Mouse (Mus musculus): Measurements from ENCODE around the gene Thap3. TPM values are rescaled to one million over a fixed set of nuclear protein-coding genes. Genes with fewer than 3 reads are reported as not detected.

Thap3 gene
- polyA plus RNA-seq (2015; fragmentation: Nextera tagmentation; extraction: Ambion mirVana) = 11.2 and 21.5 TPM in 2 replicates

DNA sequence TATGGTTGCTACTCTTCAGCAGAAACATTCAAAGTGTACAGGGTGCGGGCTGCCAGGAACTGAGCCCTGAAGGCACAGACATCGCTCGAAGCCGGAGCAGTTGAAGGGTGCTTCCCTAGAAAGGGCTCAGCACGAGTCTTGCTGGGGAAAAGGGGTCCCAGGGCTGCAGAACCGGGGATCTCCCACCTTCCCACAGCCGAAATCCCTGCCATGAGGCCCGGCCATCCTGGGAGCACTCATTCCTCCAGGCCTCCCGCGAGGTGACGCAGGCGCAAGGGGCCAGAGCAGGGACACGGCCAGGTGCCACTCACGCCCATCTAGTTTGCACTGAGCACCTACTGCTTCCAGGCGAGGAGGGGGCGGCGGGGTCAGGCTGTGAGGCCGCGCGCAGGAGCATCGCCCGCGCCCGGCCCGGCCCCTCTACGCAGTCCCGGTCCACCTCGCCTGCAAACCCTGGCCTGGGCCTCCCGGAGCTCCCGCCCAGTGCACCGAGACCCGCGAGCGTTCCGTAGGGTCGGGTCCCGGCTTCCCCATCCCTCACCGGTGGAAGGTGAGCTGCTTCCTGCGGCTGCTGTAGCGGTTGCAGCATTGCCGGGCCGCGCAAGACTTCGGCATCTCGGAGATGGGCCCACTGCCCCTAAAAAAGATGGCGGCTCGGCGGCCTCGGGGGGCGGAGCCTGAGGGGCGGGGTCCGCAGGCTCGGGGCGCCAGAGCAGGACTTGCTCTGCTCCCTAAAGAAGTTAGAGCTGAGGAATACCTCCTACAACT lies at the start of gene Thap3:
Gene Thap3, minus strand, starts transcription at position 656 of the 768 bp plus-strand sequence.

GRCm38 (mm10) chr4:152038225-152038984 lies 49.6 kb upstream of the Thap3 start, which contains the start of gene Tas1r1:
Tas1r1 (minus strand) TSS chr4:152038568.

DNA sequence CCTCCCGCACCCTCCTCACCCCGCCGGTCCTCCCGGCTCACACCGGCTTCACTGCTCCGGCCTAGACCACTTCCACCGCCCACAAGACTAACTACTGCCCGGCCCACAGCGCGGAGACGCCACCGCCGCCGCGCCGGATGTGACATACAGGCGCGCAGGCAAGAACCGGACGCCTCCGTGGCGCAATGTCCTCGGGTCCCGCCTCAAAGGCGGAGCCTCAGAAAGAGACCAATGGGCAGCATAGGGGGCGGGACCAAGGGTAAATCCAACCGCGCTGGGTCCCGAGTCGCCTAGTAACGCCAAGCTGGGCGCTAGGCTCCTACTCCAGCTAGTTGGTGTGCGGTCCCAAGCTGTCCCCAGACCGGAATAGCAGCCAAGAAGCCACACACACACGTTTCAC lies 38.7 kb upstream of the Thap3 start, which contains the start of gene Zbtb48:
Gene Zbtb48, minus strand, starts transcription at position 148 of the 400 bp plus-strand sequence.

GRCm38 (mm10) chr4:152008622-152009075 lies 19.9 kb upstream of the Thap3 start, which contains the start of gene Klhl21:
Klhl21 (plus strand) TSS chr4:152008803.

GRCm38 (mm10) chr4:151996173-151996950 lies 7.6 kb upstream of the Thap3 start, which contains the start of gene Phf13:
Phf13 (minus strand) TSS chr4:151996258.

DNA sequence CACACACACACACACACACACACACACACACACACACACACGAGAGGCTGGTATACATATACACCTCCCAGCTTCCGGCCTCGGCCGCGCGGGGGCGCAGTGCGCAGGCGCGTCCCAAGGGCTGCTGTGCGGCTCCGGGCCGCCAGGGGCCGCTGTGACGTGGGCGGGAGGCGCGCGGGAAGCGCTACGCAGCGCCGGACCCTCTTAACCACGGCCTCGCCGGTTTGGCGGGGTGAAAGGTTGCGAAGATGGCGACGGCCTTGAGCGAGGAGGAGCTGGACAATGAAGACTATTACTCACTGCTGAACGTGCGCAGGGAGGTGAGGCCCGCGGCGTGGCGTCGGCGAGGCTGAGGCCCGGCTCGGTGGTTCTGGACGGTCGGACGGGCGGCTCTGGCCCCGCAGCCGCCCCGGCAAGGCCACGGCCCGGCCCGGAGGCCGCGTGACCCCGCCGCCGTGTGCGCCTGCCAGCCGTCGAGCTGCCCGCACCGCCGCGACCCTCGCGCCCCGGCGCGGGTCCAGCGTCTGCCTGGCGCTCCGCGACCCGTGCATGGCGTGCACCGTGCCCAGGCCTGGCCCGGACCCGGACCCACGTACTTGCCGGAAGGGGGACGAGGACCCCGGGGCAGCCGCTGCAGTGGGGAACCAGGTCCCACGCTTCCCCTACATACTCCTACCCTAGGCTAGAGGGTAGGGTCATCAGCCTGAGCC lies 55.1 kb downstream of the Thap3 start, which contains the start of gene Dnajc11:
Gene Dnajc11, plus strand, starts transcription at position 187 of the 710 bp plus-strand sequence.

Other genes starting within 250 kb of the Thap3 start
- 77.7 and 96.9 TPM in 2 replicates for gene Camta1, start 127.1 kb downstream of the Thap3 start, polyA plus RNA-seq (2015; fragmentation: Nextera tagmentation; extraction: Ambion mirVana)
- gene Dnajc11, start 55.3 kb downstream of the Thap3 start, polyA plus RNA-seq (2015; fragmentation: Nextera tagmentation; extraction: Ambion mirVana) = 47.9 and 48.4 TPM in 2 replicates
- 6.5 and 7.6 TPM in 2 replicates for gene Phf13, start 7.3 kb upstream of the Thap3 start, polyA plus RNA-seq (2015; fragmentation: Nextera tagmentation; extraction: Ambion mirVana)
- gene Klhl21, start 19.8 kb upstream of the Thap3 start, polyA plus RNA-seq (2015; fragmentation: Nextera tagmentation; extraction: Ambion mirVana) = 6.8 and 6.9 TPM in 2 replicates
- gene Zbtb48, start 38.7 kb upstream of the Thap3 start, polyA plus RNA-seq (2015; fragmentation: Nextera tagmentation; extraction: Ambion mirVana) = 6.6 and 10.6 TPM in 2 replicates
- 0.11 and 0.13 TPM in 2 replicates for gene Tas1r1, start 49.6 kb upstream of the Thap3 start, polyA plus RNA-seq (2015; fragmentation: Nextera tagmentation; extraction: Ambion mirVana)
- 15.5 and 15.6 TPM in 2 replicates for gene Nol9, start 50.3 kb upstream of the Thap3 start, polyA plus RNA-seq (2015; fragmentation: Nextera tagmentation; extraction: Ambion mirVana)
- 5.7 and 7.3 TPM in 2 replicates for gene Plekhg5, start 83.5 kb upstream of the Thap3 start, polyA plus RNA-seq (2015; fragmentation: Nextera tagmentation; extraction: Ambion mirVana)
- gene Tnfrsf25, start 126.9 kb upstream of the Thap3 start, polyA plus RNA-seq (2015; fragmentation: Nextera tagmentation; extraction: Ambion mirVana) = 0.66 and 1.9 TPM in 2 replicates
- gene Espn, start 163.4 kb upstream of the Thap3 start, polyA plus RNA-seq (2015; fragmentation: Nextera tagmentation; extraction: Ambion mirVana) = 0.90 and 1.9 TPM in 2 replicates
- gene Hes2, start 169.9 kb upstream of the Thap3 start, polyA plus RNA-seq (2015; fragmentation: Nextera tagmentation; extraction: Ambion mirVana) = not detected in 2 replicates
- gene Acot7, start 189.1 kb upstream of the Thap3 start, polyA plus RNA-seq (2015; fragmentation: Nextera tagmentation; extraction: Ambion mirVana) = 22.8 and 28.6 TPM in 2 replicates